Mouse (Mus musculus): ENCODE results near the gene Hoxa10. TPM values are rescaled to one million over a fixed set of nuclear protein-coding genes. Genes with fewer than 3 reads are reported as not detected.

Gene Hoxa10
- polyA plus RNA-seq, 1 experiment from 2014 or later, result 0.15 TPM

GRCm38 (mm10) chr6:52260654-52261575 is 20.3 kb upstream of the Hoxa10 start, which contains the start of gene Hoxa13:
Gene Hoxa13 (minus strand): TSS chr6:52260880.
- Histone ChIP-seq H3K4me2 (peak within 1 kb of the TSS; percentile 38), H3K9me3 (no peaks in the 10 kb centered on the region), H3K4me3 (peak within 1 kb of the TSS; percentile 11; the same call in 1 of the 2 replicates), H3K27me3 (replicated peaks) (peaks cover 88% of the 10 kb centered on the region), H3K9ac (no peak within 1 kb of the TSS), H3K4me1 (peaks cover 8% of the 10 kb centered on the region), H3K36me3 (replicated peaks) (no peaks in the 10 kb centered on the region), H3K27ac (no peak within 1 kb of the TSS)
- 1% methylated on average over 52 of the region's 72 CpGs for WGBS
- ATAC-seq (replicated peaks), result no peak

GRCm38 (mm10) chr6:52259811-52260261 is 19.2 kb upstream of the Hoxa10 start:
- Histone ChIP-seq H3K27me3 (replicated peaks) (peaks cover 86% of the 10 kb centered on the region), H3K4me1 (peaks cover 8% of the 10 kb centered on the region), H3K4me2 (peak overlapping the region; percentile 38; the same call in 1 of the 2 replicates), H3K27ac (no peak overlapping the region), H3K9me3 (no peaks in the 10 kb centered on the region), H3K36me3 (replicated peaks) (no peaks in the 10 kb centered on the region), H3K4me3 (no peak overlapping the region), H3K9ac (no peak overlapping the region)
- under 1% methylated on average over 39 of the region's 39 CpGs for WGBS
- no peak; the same call in 1 of the 2 replicates for ATAC-seq (replicated peaks)

- no peak for ATAC-seq (replicated peaks)
- Histone ChIP-seq H3K4me2 (no peak overlapping the region), H3K27ac (no peak overlapping the region), H3K36me3 (replicated peaks) (no peaks in the 10 kb centered on the region), H3K9ac (no peak overlapping the region), H3K9me3 (no peaks in the 10 kb centered on the region), H3K4me3 (no peak overlapping the region), H3K4me1 (peaks cover 8% of the 10 kb centered on the region), H3K27me3 (replicated peaks) (peaks cover 85% of the 10 kb centered on the region)
- WGBS, result under 1% methylated on average over 25 of the region's 25 CpGs
Observed at GRCm38 (mm10) chr6:52259081-52259790, 18.6 kb upstream of the Hoxa10 start.

- Histone ChIP-seq H3K27me3 (replicated peaks) (peaks cover 85% of the 10 kb centered on the region), H3K27ac (no peak overlapping the region), H3K9ac (no peak overlapping the region), H3K4me2 (no peak overlapping the region), H3K4me3 (no peak overlapping the region), H3K36me3 (replicated peaks) (no peaks in the 10 kb centered on the region), H3K4me1 (peaks cover 8% of the 10 kb centered on the region), H3K9me3 (no peaks in the 10 kb centered on the region)
- under 1% methylated on average over 6 of the region's 6 CpGs for WGBS
- ATAC-seq (replicated peaks), result no peak
Observed at GRCm38 (mm10) chr6:52256956-52257355, 16.3 kb upstream of the Hoxa10 start.

- no peak overlapping the region for H3K4me2 ChIP-seq
- no peak for ATAC-seq (replicated peaks)
- H3K9me3 ChIP-seq, result no peaks in the 10 kb centered on the region
- 1% methylated on average over 59 of the region's 59 CpGs for WGBS
- peaks cover 90% of the 10 kb centered on the region for H3K27me3 ChIP-seq (replicated peaks)
- H3K4me1 ChIP-seq, result no peaks in the 10 kb centered on the region
- no peak overlapping the region for H3K27ac ChIP-seq
- H3K4me3 ChIP-seq, result no peak overlapping the region
- no peaks in the 10 kb centered on the region for H3K36me3 ChIP-seq (replicated peaks)
- H3K9ac ChIP-seq, result no peak overlapping the region
Observed at GRCm38 (mm10) chr6:52253511-52254500, 13.2 kb upstream of the Hoxa10 start.

- no peak overlapping the region for H3K9ac ChIP-seq
- H3K4me1 ChIP-seq, result no peaks in the 10 kb centered on the region
- 0 out of 2 replicates have a peak, but pooled peaks have one; percentile 24 for ATAC-seq (replicated peaks)
- H3K27me3 ChIP-seq (replicated peaks), result peaks cover 91% of the 10 kb centered on the region
- H3K27ac ChIP-seq, result no peak overlapping the region
- no peak overlapping the region for H3K4me2 ChIP-seq
- no peaks in the 10 kb centered on the region for H3K9me3 ChIP-seq
- no peak overlapping the region for H3K4me3 ChIP-seq
- 2% methylated on average over 35 of the region's 35 CpGs for WGBS
- H3K36me3 ChIP-seq (replicated peaks), result no peaks in the 10 kb centered on the region
Observed at GRCm38 (mm10) chr6:52252775-52253376, 12.2 kb upstream of the Hoxa10 start.

GRCm38 (mm10) chr6:52252016-52252774 is 11.5 kb upstream of the Hoxa10 start:
- ATAC-seq (replicated peaks), result no peak
- H3K27me3 ChIP-seq (replicated peaks), result peaks cover 91% of the 10 kb centered on the region
- H3K9ac ChIP-seq, result no peak overlapping the region
- no peaks in the 10 kb centered on the region for H3K9me3 ChIP-seq
- WGBS, result 1% methylated on average over 24 of the region's 24 CpGs
- no peak overlapping the region for H3K27ac ChIP-seq
- H3K4me3 ChIP-seq, result no peak overlapping the region
- H3K4me2 ChIP-seq, result no peak overlapping the region
- no peaks in the 10 kb centered on the region for H3K36me3 ChIP-seq (replicated peaks)
- no peaks in the 10 kb centered on the region for H3K4me1 ChIP-seq

- H3K27me3 ChIP-seq (replicated peaks), result peaks cover 93% of the 10 kb centered on the region
- no peaks in the 10 kb centered on the region for H3K4me1 ChIP-seq
- H3K36me3 ChIP-seq (replicated peaks), result no peaks in the 10 kb centered on the region
- H3K9me3 ChIP-seq, result no peaks in the 10 kb centered on the region
- WGBS, result 12% methylated on average over 7 of the region's 7 CpGs
- ATAC-seq (replicated peaks), result no peak
- no peak overlapping the region for H3K27ac ChIP-seq
- no peak overlapping the region for H3K9ac ChIP-seq
- H3K4me2 ChIP-seq, result no peak overlapping the region
- H3K4me3 ChIP-seq, result no peak overlapping the region
Observed at GRCm38 (mm10) chr6:52251177-52251879, 10.7 kb upstream of the Hoxa10 start.

GRCm38 (mm10) chr6:52249826-52250225 is 9.2 kb upstream of the Hoxa10 start:
- no peaks in the 10 kb centered on the region for H3K36me3 ChIP-seq (replicated peaks)
- H3K4me2 ChIP-seq, result no peak overlapping the region
- no peak overlapping the region for H3K27ac ChIP-seq
- no peak overlapping the region for H3K4me3 ChIP-seq
- WGBS, result 1% methylated on average over 4 of the region's 4 CpGs
- H3K9me3 ChIP-seq, result no peaks in the 10 kb centered on the region
- ATAC-seq (replicated peaks), result no peak
- peaks cover 96% of the 10 kb centered on the region for H3K27me3 ChIP-seq (replicated peaks)
- H3K4me1 ChIP-seq, result no peaks in the 10 kb centered on the region
- no peak overlapping the region for H3K9ac ChIP-seq

GRCm38 (mm10) chr6:52249415-52249738 is 8.7 kb upstream of the Hoxa10 start:
- Histone ChIP-seq H3K27ac (no peak overlapping the region), H3K9ac (no peak overlapping the region), H3K27me3 (replicated peaks) (peaks cover 97% of the 10 kb centered on the region), H3K4me1 (no peaks in the 10 kb centered on the region), H3K4me2 (no peak overlapping the region), H3K4me3 (no peak overlapping the region), H3K9me3 (no peaks in the 10 kb centered on the region), H3K36me3 (replicated peaks) (no peaks in the 10 kb centered on the region)
- ATAC-seq (replicated peaks), result no peak
- under 1% methylated on average over 16 of the region's 16 CpGs for WGBS
